Mouse (Mus musculus) adrenal gland, postnatal 10 days (tissue): ENCODE data around the gene Serinc4. TPM values are rescaled to one million over a fixed set of nuclear protein-coding genes. Genes with fewer than 3 reads are reported as not detected.
"Not testable (repeated sequence)": the region's sequence is repeated elsewhere in the genome, so short reads cannot be mapped to it uniquely, and the experiment has no call there.

Source experiments
- DNase-seq: peaks from one replicate; pipeline ENCODE4 v3.0.0; 2021; ENCODE audit warnings: mixed read lengths
- long read RNA-seq, 2 experiments: library from polyadenylated mRNA; stranded (forward); transcript quantifications; one replicate each; pipeline ENCODE4 v2.0.0; 2021
- total RNA-seq, 2 experiments: library from RNA; stranded (reverse); gene quantifications; 2 replicates each; pipeline ENCODE4 v1.2.3; 2021

Gene Serinc4
- total RNA-seq = under 1 TPM in 1 of 2 experiments, not detected in 1; 0.24 TPM
- long read RNA-seq, experiment 1, partial matches to known transcripts = 1 of 1 reads
- long read RNA-seq, experiment 1, other reads (novel, unspliced or antisense) = 0 of 1 reads
- long read RNA-seq, experiment 2 = 0 reads

DNA sequence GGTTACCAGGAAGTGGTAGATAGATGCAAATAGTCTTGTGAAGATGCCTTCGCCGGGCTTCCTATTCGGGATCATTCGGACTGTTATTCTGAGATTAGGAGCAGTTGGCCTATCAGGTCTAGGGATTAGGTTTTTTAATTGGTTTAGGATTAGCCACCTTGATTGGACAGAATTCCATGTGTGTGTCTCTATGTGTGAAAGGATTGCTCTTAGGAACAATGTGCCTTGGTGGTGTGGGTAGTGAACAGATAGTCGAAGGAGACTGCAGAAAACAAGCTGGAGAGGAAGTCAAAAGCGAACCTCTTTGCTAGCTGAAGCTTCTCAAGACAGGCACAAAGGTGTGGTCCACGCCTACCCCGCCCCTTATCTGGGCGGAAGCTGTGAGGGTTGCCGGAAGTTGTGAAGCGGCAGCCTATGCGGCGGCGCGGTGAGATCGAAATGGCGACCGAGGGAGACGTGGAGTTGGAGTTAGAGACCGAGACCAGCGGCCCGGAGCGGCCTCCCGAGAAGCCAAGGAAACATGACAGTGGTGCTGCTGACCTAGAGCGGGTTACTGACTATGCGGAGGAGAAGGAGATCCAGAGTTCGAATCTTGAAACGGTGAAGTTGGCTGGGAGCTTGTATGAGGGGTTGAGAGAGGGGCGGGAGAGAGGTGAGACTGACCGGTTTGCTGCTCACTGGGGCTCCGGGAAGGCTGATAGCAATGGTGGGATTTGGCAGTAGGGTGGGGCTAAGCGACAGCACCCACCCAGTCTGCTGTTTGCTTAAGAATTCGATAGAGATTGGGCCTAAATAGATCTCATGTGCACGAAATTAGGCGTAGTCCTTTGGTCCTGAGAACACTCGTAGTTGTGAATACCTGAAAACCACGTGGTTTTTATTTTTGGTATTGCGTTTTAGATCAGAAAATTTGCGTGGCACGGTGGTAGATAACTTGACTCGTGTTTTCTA, at the start of gene Serinc4:
Gene Serinc4, minus strand, starts transcription at position 90 of the 951 bp plus-strand sequence.
- peak; percentile 91 for DNase-seq

DNA sequence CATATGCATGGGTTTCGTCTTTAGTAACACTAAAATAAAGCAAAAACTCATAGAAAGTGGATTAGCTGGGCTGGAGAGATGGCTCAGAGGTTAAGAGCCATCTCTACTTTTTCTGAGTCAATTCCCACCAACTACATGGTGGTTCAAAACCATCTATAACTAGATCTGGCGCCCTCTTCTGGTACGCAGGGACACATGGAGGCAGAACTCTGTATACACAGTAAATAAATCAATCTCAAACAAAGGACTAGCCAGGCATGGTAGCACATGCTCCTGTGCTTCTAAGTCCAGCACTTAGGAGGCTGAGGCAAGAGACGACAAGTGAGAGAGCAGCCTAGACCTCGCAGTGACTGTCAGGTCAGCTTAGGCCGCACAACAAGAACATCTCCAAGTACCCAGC, 45.0 kb upstream of the Serinc4 start:
- not testable (repeated sequence) for DNase-seq

DNA sequence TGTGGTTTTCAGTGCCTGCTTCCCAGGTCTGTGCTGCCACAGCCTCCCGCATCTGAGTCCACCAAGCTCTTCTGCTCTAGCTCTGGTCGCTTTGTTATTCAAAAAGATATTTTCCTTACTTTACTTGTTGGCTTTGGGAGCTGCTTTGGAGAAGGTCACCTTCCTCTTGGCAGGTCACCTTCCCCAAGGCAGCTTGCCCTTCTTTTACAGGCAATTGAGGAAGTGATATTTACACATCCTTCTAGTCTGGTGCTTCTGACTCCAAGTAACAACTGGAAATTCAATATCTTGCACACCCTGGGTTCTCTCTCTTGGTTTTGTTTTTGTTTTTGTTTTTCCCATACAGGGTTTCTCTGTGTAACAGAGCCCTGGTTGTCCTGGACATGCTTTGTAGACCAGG, 27.8 kb upstream of the Serinc4 start:
- not testable (repeated sequence) for DNase-seq

- no peak for DNase-seq
Observed at GRCm38 (mm10) chr2:121483576-121483975, 27.0 kb upstream of the Serinc4 start.

- not testable (repeated sequence) for DNase-seq
Observed at GRCm38 (mm10) chr2:121480916-121481315, 24.3 kb upstream of the Serinc4 start.

DNA sequence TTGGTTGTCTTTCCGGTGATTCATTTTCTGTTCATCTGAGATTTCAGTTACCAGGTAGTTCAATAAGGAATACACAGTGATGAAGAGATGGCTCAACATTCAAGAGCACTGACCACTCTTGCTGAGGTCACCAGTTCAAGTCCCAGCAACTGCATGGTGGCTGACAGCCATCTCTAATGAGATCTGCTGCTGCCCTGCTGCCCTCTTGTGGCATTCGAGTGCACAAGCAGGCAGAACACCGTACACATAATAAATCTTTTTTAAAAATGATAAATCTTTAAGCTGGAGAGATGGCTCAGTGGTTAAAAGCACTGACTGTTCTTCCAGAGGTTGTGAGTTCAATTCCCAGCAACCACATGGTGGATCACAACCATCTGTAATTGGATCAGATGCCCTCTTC, 23.9 kb upstream of the Serinc4 start:
- peak; percentile 34 for DNase-seq

- no peak for DNase-seq
Observed at GRCm38 (mm10) chr2:121477491-121478266, 21.1 kb upstream of the Serinc4 start.

GRCm38 (mm10) chr2:121475306-121475705, 18.7 kb upstream of the Serinc4 start:
- DNase-seq = not testable (repeated sequence)

- DNase-seq = peak; percentile 33
Observed at GRCm38 (mm10) chr2:121474180-121474535, 17.6 kb upstream of the Serinc4 start.

GRCm38 (mm10) chr2:121473301-121474179, 17.0 kb upstream of the Serinc4 start, which contains the start of gene Mfap1b:
Gene Mfap1b, minus strand, starts transcription at chr2:121474067.
- DNase-seq = peak; percentile 84

DNA sequence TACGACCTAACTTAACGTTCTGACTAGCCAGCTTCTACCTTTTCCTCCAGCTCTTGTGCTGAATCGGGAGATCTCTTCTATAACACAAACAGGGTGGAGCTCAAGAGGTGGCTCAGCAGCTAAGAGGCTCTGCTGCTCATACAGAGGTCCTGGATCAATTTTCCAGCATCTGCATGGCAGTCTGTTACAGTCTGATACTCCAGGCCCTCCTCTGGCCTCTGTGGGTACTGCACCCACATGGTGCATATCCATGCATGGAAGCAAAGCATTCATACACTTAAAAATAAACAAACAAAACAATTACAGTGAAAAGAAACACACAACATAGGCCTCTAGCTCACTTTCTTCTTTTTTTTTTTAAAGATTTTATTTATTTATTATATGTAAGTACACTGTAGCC, 16.2 kb upstream of the Serinc4 start:
- DNase-seq = not testable (repeated sequence)

DNA sequence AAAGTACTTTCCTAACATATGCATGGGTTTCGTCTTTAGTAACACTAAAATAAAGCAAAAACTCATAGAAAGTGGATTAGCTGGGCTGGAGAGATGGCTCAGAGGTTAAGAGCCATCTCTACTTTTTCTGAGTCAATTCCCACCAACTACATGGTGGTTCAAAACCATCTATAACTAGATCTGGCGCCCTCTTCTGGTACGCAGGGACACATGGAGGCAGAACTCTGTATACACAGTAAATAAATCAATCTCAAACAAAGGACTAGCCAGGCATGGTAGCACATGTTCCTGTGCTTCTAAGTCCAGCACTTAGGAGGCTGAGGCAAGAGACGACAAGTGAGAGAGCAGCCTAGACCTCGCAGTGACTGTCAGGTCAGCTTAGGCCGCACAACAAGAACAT, 12.4 kb upstream of the Serinc4 start:
- DNase-seq = not testable (repeated sequence)

DNA sequence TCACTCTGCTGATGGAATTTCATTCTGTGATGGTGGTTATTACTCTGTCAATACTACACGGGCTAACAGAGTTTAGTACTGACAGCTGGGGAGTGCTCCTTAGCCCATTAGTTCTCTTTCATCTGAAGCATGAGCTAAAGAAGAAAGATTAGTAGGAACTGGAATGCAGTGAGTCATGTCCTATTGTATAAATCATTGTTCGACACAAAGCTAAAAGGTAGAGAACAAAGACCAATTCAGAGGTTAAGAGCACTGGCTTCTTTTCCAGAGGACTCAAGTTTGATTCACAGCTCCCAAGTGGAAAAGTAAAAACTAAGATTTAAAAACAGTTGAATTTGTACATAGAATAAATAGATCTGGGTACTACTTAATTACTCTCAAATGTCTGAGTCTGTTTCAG, 3.5 kb upstream of the Serinc4 start:
- DNase-seq = no peak

DNA sequence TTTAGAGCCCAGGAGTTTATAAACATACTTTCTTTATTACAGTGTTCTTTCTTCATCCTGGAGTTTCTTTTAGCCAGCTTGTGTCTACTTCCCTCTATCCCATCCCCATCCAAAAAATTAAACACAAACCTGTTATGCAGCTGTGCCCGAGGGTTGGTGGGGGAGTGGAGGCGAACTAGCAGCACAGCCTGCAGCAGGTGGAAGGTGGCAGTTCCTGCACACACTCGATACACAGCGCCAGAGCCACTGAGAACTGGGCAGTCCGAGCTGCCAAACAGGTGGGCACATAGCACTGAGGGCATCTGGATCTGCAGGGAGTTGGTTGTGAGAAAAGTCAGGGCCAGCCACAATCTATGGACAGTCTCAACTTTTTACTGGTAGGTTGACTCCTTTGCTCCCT, 1.0 kb downstream of the Serinc4 start:
- DNase-seq = no peak

- DNase-seq = no peak
Observed at GRCm38 (mm10) chr2:121453917-121454316, 2.7 kb downstream of the Serinc4 start.

GRCm38 (mm10) chr2:121452990-121453389, 3.6 kb downstream of the Serinc4 start, which contains the start of gene Hypk:
Gene Hypk, plus strand, starts transcription at chr2:121453290.
- no peak for DNase-seq

DNA sequence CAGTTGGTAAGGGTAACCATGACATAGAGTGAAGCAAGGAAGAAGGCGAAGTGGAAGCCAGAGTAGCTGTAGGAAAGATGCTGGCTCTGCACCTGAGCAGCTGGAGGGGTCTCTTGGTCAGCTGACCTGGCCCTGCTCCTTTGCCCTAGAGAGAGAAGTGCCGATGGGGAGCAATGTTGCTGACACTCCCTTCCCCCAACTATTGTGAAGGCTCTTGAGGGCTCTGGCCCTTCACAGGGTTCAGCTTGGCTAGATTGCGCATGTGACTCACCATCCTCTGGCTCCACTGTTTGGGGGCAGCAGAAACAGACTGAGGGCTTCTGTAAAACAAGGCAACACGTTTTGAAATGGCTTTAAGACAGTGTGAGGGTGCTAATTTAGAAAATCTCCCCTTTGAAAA, 4.2 kb downstream of the Serinc4 start:
- no peak for DNase-seq

GRCm38 (mm10) chr2:121450093-121450492, 6.5 kb downstream of the Serinc4 start:
- no peak for DNase-seq

DNA sequence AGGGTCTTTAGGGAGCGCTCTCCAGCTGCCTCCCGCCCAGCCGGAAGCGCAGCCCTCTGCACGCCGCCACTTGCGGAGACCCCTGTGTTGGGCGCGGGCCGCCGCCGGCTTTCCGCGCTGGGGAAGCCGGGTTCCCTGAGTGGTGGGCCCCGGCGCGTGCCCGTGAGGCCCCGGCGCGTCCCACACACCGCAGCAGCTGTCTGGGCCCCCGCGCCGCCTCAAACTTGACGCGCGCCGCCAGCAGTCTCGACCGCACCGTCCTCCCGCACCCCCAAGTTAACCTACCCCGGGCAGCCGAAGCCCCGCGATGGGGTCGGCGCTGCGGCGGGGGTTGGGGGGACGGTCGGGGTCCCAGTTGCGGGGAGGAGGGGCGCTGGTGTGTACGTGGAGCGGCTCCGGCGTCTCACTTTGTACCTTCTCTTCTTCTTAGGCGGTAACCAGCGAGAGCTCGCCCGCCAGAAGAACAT, 7.0 kb downstream of the Serinc4 start:
- peak; percentile 57 for DNase-seq

GRCm38 (mm10) chr2:121448739-121449535, 7.6 kb downstream of the Serinc4 start, which contains the start of gene Serf2:
Gene Serf2, plus strand, starts transcription at chr2:121449195.
- DNase-seq = peak; percentile 100

GRCm38 (mm10) chr2:121448136-121448535, 8.4 kb downstream of the Serinc4 start:
- peak; percentile 59 for DNase-seq
